Mouse (Mus musculus) limb, embryonic 11.5 days (tissue): ENCODE data around the gene Dnph1. TPM values are rescaled to one million over a fixed set of nuclear protein-coding genes. Genes with fewer than 3 reads are reported as not detected.

Experiments used
- ATAC-seq: fragments of 200-750 bp; cut with Nextera tagmentation; 2 replicates; pipeline ENCODE4 v1.8.0; 2017; ENCODE audit warnings: low read depth; ENCODE audit not compliant: insufficient number of reproducible peaks, low FRiP score, low TSS enrichment
- DNase-seq: peaks from one replicate; pipeline ENCODE4 v3.0.0-alpha.2; 2015; ENCODE audit warnings: low spot score
- H3K27ac ChIP-seq: fragments of 300-500 bp; sonication (generic); replicated peaks from 2 replicates; pipeline ENCODE4 v1.5.1; 2014; ENCODE audit warnings: low read depth, mild to moderate bottlenecking, low read length
- H3K27me3 ChIP-seq: fragments of 300-500 bp; sonication (generic); 2 replicates; pipeline ENCODE4 v1.6.1; 2014; ENCODE audit warnings: mild to moderate bottlenecking, low read length, mixed read lengths; ENCODE audit not compliant: control insufficient read depth, insufficient read depth
- H3K36me3 ChIP-seq: fragments of 300-500 bp; sonication (generic); 2 replicates; pipeline ENCODE4 v1.6.1; 2014; ENCODE audit warnings: mild to moderate bottlenecking, low read length, moderate library complexity, mixed read lengths; ENCODE audit not compliant: control insufficient read depth, insufficient read depth
- H3K4me1 ChIP-seq: fragments of 300-500 bp; sonication (generic); 2 replicates; pipeline ENCODE4 v1.6.1; 2014; ENCODE audit warnings: low read length, mixed read lengths; ENCODE audit not compliant: control insufficient read depth, insufficient read depth
- H3K4me2 ChIP-seq: fragments of 300-500 bp; sonication (generic); 2 replicates; pipeline ENCODE4 v1.6.1; 2014; ENCODE audit warnings: low read depth, mild to moderate bottlenecking, moderate library complexity; ENCODE audit not compliant: severe bottlenecking
- H3K4me3 ChIP-seq: fragments of 300-500 bp; sonication (generic); 2 replicates; pipeline ENCODE4 v1.5.1; 2014; ENCODE audit warnings: low read depth, low read length
- H3K9ac ChIP-seq: fragments of 300-500 bp; sonication (generic); 2 replicates; pipeline ENCODE4 v1.6.1; 2014; ENCODE audit warnings: mild to moderate bottlenecking, low read length
- H3K9me3 ChIP-seq: fragments of 300-500 bp; sonication (generic); 2 replicates; pipeline ENCODE4 v1.6.1; 2016; ENCODE audit warnings: low read length; ENCODE audit not compliant: control insufficient read depth
- WGBS: fragments of 180-500 bp; shearing (Covaris S2); extraction: QIAGEN DNeasy Blood & Tissue Kit; methylation state at CpG from one replicate; pipeline ENCODE4 v1.1.7; 2014; 5-methylcytosine and 5-hydroxymethylcytosine counted together
- polyA plus RNA-seq: library from polyadenylated mRNA; unstranded; fragments of >200 nt; fragmentation: Nextera tagmentation; extraction: Ambion mirVana; gene quantifications from 2 replicates; pipeline ENCODE4 v1.2.1, GENCODE M21; 2014

Dnph1 gene
- polyA plus RNA-seq, 1 experiment from 2014 or later, result 59.7 TPM

DNA sequence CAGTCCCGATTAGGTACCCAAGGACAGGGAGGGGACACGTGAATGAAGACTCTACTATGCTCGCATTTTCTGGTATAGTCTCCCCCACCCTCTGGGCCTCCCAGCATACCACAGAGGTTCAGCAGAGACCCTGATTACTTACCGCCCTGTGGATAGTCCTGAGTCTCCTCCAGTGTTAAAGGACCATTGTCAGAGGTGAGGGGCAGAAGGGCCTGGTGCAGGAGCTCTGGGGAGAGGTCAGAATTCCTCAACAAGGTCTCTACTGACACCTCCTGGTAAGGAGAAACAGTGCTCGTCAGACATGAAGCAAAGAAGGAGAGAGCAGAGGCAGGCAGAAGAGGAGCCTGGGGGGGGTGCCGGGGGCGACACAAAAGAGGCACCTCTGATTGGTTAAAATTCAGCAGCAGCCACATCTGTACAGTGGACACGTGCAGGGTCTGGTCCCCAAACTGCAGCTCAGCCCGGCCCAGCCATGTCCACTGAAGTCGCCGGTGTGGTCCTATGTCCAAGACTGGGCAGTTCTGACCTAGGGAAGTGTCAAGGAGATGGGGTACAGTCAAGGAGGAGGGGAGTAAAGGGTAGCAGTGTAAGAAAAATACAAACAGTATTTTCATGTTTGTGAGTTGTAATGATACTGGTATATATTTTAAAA is 14.7 kb downstream of the Dnph1 start:
- no peaks in the 10 kb centered on the region for H3K9me3 ChIP-seq
- no peak for DNase-seq
- H3K36me3 ChIP-seq, result no peaks in the 10 kb centered on the region
- H3K4me3 ChIP-seq, result no peak overlapping the region
- H3K4me1 ChIP-seq, result no peaks in the 10 kb centered on the region
- no peak overlapping the region for H3K4me2 ChIP-seq
- no peak; the same call in 1 of the 2 replicates for ATAC-seq
- WGBS, result 48% methylated on average over 11 of the region's 11 CpGs
- H3K9ac ChIP-seq, result no peak overlapping the region
- no peak overlapping the region for H3K27ac ChIP-seq
- H3K27me3 ChIP-seq, result no peaks in the 10 kb centered on the region

- Histone ChIP-seq H3K27me3 (no peaks in the 10 kb centered on the region), H3K4me1 (no peaks in the 10 kb centered on the region), H3K9me3 (no peaks in the 10 kb centered on the region), H3K4me3 (no peak overlapping the region), H3K27ac (no peak overlapping the region), H3K36me3 (no peaks in the 10 kb centered on the region), H3K4me2 (no peak overlapping the region), H3K9ac (no peak overlapping the region)
- DNase-seq, result no peak
- no peak for ATAC-seq
- 58% methylated on average over 2 of the region's 2 CpGs for WGBS
Measured at GRCm38 (mm10) chr17:46513329-46513728, 16.8 kb downstream of the Dnph1 start.

- H3K4me3 ChIP-seq, result 0 out of 2 replicates have a peak overlapping the region, but pooled peaks have one; percentile 11
- DNase-seq (no peak), ATAC-seq (no peak)
- H3K4me2 ChIP-seq, result peak overlapping the region; percentile 13; the same call in 1 of the 2 replicates
- 48% methylated on average over 10 of the region's 10 CpGs for WGBS
- peaks cover 8% of the 10 kb centered on the region; the same call in 1 of the 2 replicates for H3K27me3 ChIP-seq
- no peaks in the 10 kb centered on the region for H3K36me3 ChIP-seq
- H3K9me3 ChIP-seq, result no peaks in the 10 kb centered on the region
- peak overlapping the region; percentile 35 for H3K9ac ChIP-seq
- H3K4me1 ChIP-seq, result 0 out of 2 replicates have a peak, but pooled peaks cover 3% of the 10 kb centered on the region
- H3K27ac ChIP-seq, result no peak overlapping the region
Measured at GRCm38 (mm10) chr17:46519971-46520370, 23.5 kb downstream of the Dnph1 start.

- no peak for ATAC-seq
- Histone ChIP-seq H3K27ac (no peak overlapping the region), H3K9me3 (no peaks in the 10 kb centered on the region), H3K4me2 (peak overlapping the region; percentile 13; the same call in 1 of the 2 replicates), H3K9ac (peak overlapping the region; percentile 47), H3K27me3 (peaks cover 8% of the 10 kb centered on the region; the same call in 1 of the 2 replicates), H3K36me3 (no peaks in the 10 kb centered on the region), H3K4me3 (0 out of 2 replicates have a peak overlapping the region, but pooled peaks have one; percentile 11), H3K4me1 (0 out of 2 replicates have a peak, but pooled peaks cover 3% of the 10 kb centered on the region)
- 43% methylated on average over 25 of the region's 25 CpGs for WGBS
- peak; percentile 47 for DNase-seq
Measured at GRCm38 (mm10) chr17:46520385-46520979, 24.0 kb downstream of the Dnph1 start.

DNA sequence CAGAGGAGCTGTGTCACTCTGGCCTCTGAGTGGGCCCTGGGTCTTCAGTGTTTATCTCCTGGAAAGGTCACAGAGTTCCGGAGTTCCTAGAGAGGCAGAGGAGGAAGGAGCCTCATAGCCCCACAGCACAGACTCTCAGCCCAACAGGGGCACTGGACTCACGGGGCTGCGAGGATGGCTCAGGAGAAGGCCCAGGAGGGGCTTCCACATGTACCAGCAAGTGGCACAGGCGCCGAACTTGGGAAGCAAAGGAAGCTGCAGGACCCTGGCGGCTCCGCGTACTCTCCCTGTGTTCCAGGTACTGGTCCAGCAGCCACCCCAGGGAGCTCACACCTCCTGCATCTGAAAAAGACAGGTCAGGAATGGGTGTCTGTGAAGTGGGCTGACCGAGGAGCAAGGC is 24.7 kb downstream of the Dnph1 start:
- ATAC-seq (no peak), DNase-seq (no peak)
- Histone ChIP-seq H3K9ac (peak overlapping the region; percentile 47), H3K4me1 (0 out of 2 replicates have a peak, but pooled peaks cover 3% of the 10 kb centered on the region), H3K36me3 (no peaks in the 10 kb centered on the region), H3K4me2 (peak overlapping the region; percentile 13; the same call in 1 of the 2 replicates), H3K27ac (no peak overlapping the region), H3K27me3 (peaks cover 8% of the 10 kb centered on the region; the same call in 1 of the 2 replicates), H3K4me3 (no peak overlapping the region), H3K9me3 (no peaks in the 10 kb centered on the region)
- WGBS, result 78% methylated on average over 9 of the region's 9 CpGs

DNA sequence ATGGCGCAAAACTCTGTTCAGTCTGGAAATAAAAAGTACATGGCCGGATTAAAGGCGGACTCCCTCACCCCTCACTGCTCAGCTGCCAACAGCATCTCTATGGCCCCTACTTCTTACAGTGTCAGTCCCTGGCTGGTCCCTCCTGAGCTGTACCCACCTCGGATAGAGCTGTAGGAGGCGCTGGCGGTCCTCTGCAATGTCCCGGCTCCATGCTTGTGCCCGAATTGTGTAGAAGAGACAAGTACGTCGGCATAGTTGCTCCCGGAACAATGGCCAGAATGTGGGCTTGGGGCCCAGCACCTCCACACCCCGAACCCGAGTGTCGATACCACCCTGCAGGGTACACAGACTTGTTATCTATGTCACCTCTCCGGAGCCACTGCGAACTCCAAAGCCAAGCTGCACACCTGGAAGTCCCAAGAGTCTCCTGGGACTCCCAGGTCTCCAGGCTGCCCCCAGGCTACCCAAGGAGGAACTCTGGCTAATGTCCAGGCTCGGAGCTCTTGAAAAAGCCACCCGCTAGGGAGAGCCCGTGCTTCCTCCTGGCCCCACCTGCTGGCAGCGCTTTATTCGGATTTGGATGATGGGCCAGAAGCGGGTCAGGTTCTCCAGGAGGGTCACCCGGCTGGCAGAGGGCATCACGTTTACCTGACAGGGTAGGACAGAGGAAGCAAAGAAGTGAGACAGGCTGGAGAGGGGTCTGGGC is 25.6 kb downstream of the Dnph1 start:
- ATAC-seq (no peak), DNase-seq (peak; percentile 54)
- Histone ChIP-seq H3K4me1 (0 out of 2 replicates have a peak, but pooled peaks cover 3% of the 10 kb centered on the region), H3K9me3 (no peaks in the 10 kb centered on the region), H3K27me3 (peaks cover 8% of the 10 kb centered on the region; the same call in 1 of the 2 replicates), H3K27ac (no peak overlapping the region), H3K9ac (no peak overlapping the region), H3K36me3 (no peaks in the 10 kb centered on the region), H3K4me2 (no peak overlapping the region), H3K4me3 (no peak overlapping the region)
- 37% methylated on average over 24 of the region's 24 CpGs for WGBS

DNA sequence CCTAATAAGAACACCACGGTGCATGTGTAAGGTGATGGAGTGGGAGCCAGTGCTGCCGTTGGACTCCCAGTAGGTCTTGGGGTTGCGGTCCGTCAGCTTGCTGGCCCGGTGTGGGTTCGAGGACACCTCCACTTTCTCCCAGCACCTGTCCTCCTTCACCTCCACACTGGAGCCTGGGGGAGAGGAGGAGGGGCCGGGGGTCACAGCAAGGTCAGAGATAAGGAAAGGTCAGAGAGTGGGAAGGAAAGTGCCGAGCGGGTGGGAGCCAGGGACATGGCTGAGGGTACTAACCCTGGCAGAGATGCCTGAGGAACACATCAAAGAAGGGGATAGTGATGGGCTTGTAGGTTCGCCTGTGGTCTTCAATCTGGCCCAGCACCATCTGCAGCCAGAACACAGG is 28.6 kb downstream of the Dnph1 start:
- Histone ChIP-seq H3K4me2 (no peak overlapping the region), H3K36me3 (no peaks in the 10 kb centered on the region), H3K4me3 (no peak overlapping the region), H3K27me3 (peaks cover 6% of the 10 kb centered on the region; the same call in 1 of the 2 replicates), H3K9me3 (no peaks in the 10 kb centered on the region), H3K27ac (no peak overlapping the region), H3K9ac (no peak overlapping the region), H3K4me1 (no peaks in the 10 kb centered on the region)
- DNase-seq, result no peak
- no peak for ATAC-seq
- WGBS, result 87% methylated on average over 10 of the region's 10 CpGs
